Mouse (Mus musculus): Measurements from ENCODE around the gene Syngr3. TPM values are rescaled to one million over a fixed set of nuclear protein-coding genes. Genes with fewer than 3 reads are reported as not detected.
A peak's percentile ranks its signal among the peaks of the same experiment; 100 is the strongest.
"Not testable (repeated sequence)": the region's sequence is repeated elsewhere in the genome, so short reads cannot be mapped to it uniquely, and the experiment has no call there.

The Syngr3 gene
- polyA plus RNA-seq, 1 experiment from 2014 or later, result 8.4 TPM

DNA sequence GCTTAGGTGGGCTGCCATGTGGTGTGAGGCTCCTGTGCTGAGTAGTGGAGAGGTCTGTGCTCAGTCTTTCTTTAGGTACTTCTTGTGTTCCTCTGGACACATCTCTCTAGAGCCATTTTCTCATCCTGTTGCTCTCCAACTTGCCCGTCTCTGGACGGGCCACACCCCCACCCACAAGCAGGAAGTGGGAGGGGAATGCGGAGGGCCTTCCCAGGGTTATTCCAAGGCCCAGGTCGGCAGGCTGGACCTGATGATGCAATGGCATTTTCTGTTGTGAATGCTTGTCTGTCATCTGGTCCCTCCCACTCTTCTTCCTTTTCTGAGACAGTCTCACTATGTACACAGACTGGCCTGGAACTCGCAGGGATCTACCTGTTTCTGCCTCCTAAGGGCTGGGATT, 17.6 kb downstream of the Syngr3 start:
- no peaks in the 10 kb centered on the region for H3K9me3 ChIP-seq
- H3K4me2 ChIP-seq (replicated peaks), result peak overlapping the region; percentile 83
- 0 out of 2 replicates have a peak overlapping the region, but pooled peaks have one; percentile 9 for H3K4me3 ChIP-seq

DNA sequence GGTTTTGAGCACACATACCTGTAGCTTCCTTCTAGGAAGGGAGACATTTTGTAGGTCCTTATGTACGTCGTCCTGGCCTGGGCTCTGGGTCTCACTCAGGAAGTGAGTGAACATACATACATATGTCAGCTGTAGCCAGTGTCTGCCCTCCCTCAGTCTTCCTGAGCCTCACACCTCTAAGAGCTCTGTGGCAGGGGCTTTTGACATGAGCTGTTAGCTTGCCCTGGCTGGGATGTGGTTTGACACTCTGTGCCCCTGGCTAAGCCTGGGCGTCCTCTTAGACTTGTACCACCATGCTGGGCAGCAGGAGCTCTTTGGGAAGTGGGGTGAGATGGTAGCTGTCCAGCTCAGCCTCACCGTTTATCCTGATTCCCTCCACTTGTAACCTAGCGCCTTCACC, 18.4 kb downstream of the Syngr3 start:
- Histone ChIP-seq H3K4me1 (peaks cover 33% of the 10 kb centered on the region), H3K9me3 (no peaks in the 10 kb centered on the region), H3K9ac (peak overlapping the region; percentile 97; the same call in 1 of the 2 replicates), H3K36me3 (peaks cover 1% of the 10 kb centered on the region; the same call in 1 of the 2 replicates), H3K27ac (no peak overlapping the region), H3K4me3 (no peak overlapping the region), H3K4me2 (replicated peaks) (peak overlapping the region; percentile 83), H3K27me3 (no peaks in the 10 kb centered on the region)
- 64% methylated on average over 5 of the region's 5 CpGs for WGBS
- ATAC-seq (ENCODE audit: insufficient number of reproducible peaks, insufficient read depth, low FRiP score, low TSS enrichment), result no peak

More for the DNA sequence above, 17.6 kb downstream of the Syngr3 start:
- Histone ChIP-seq H3K27ac (no peak overlapping the region), H3K9ac (peak overlapping the region; percentile 27; the same call in 1 of the 2 replicates), H3K27me3 (no peaks in the 10 kb centered on the region), H3K4me1 (peaks cover 33% of the 10 kb centered on the region), H3K36me3 (peaks cover 9% of the 10 kb centered on the region)
- no peak for ATAC-seq (ENCODE audit: insufficient number of reproducible peaks, insufficient read depth, low FRiP score, low TSS enrichment)
- WGBS, result 16% methylated on average over 5 of the region's 5 CpGs

- Histone ChIP-seq H3K27me3 (no peaks in the 10 kb centered on the region), H3K27ac (peak overlapping the region; percentile 82), H3K4me1 (peaks cover 33% of the 10 kb centered on the region), H3K4me3 (peak overlapping the region; percentile 98), H3K36me3 (no peaks in the 10 kb centered on the region), H3K9me3 (no peaks in the 10 kb centered on the region), H3K9ac (peak overlapping the region; percentile 97), H3K4me2 (replicated peaks) (peak overlapping the region; percentile 83)
- WGBS, result 9% methylated on average over 8 of the region's 8 CpGs
- no peak for ATAC-seq (ENCODE audit: insufficient number of reproducible peaks, insufficient read depth, low FRiP score, low TSS enrichment)
Measured at GRCm38 (mm10) chr17:24670246-24670844, 19.4 kb downstream of the Syngr3 start.

GRCm38 (mm10) chr17:24669545-24670245, 20.1 kb downstream of the Syngr3 start, which contains the start of gene Zfp598:
Gene Zfp598 (plus strand): TSS chr17:24669687.
- Histone ChIP-seq H3K27ac (peak within 1 kb of the TSS; percentile 82), H3K27me3 (no peaks in the 10 kb centered on the region), H3K9ac (peak within 1 kb of the TSS; percentile 97), H3K4me1 (peaks cover 33% of the 10 kb centered on the region), H3K4me3 (peak within 1 kb of the TSS; percentile 98), H3K9me3 (no peaks in the 10 kb centered on the region), H3K4me2 (replicated peaks) (peak within 1 kb of the TSS; percentile 83), H3K36me3 (no peaks in the 10 kb centered on the region)
- under 1% methylated on average over 78 of the region's 80 CpGs for WGBS
- ATAC-seq (ENCODE audit: insufficient number of reproducible peaks, insufficient read depth, low FRiP score, low TSS enrichment), result peak; percentile 97

GRCm38 (mm10) chr17:24669214-24669544, 20.6 kb downstream of the Syngr3 start:
- H3K9me3 ChIP-seq, H3K27me3 ChIP-seq, H3K36me3 ChIP-seq: not testable (repeated sequence)
- ATAC-seq (ENCODE audit: insufficient number of reproducible peaks, insufficient read depth, low FRiP score, low TSS enrichment), result 0 out of 2 replicates have a peak, but pooled peaks have one; percentile 18
- Histone ChIP-seq H3K4me2 (replicated peaks) (peak overlapping the region; percentile 83), H3K27ac (peak overlapping the region; percentile 82), H3K4me1 (peaks cover 33% of the 10 kb centered on the region), H3K9ac (peak overlapping the region; percentile 97), H3K4me3 (peak overlapping the region; percentile 98)
- 10% methylated on average over 15 of the region's 15 CpGs for WGBS

GRCm38 (mm10) chr17:24667416-24667815, 22.3 kb downstream of the Syngr3 start:
- H3K4me2 ChIP-seq (replicated peaks), result no peak overlapping the region
- no peak overlapping the region for H3K9ac ChIP-seq
- WGBS, result 32% methylated on average over 6 of the region's 6 CpGs
- H3K36me3 ChIP-seq, result no peaks in the 10 kb centered on the region
- no peaks in the 10 kb centered on the region for H3K9me3 ChIP-seq
- ATAC-seq (ENCODE audit: insufficient number of reproducible peaks, insufficient read depth, low FRiP score, low TSS enrichment), result no peak
- no peak overlapping the region for H3K4me3 ChIP-seq
- no peak overlapping the region for H3K27ac ChIP-seq
- peaks cover 27% of the 10 kb centered on the region for H3K4me1 ChIP-seq
- H3K27me3 ChIP-seq, result no peaks in the 10 kb centered on the region

DNA sequence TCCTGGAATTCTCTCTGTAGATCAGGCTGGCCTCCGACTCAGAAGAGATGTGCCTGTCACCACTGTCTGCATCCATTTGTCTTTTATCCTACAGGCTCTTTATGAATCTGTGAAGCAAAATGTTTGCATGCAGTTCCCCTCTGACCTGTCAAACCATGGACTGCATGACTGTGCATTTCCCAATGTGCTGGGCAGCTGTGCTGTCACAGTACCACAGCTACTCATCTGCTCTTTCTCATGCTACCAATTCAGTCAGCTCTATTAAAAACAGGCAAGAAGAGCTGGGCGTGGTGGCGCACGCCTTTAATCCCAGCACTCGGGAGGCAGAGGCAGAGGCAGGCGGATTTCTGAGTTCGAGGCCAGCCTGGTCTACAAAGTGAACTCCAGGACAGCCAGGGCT, 22.7 kb downstream of the Syngr3 start:
- H3K27me3 ChIP-seq; ATAC-seq (ENCODE audit: insufficient number of reproducible peaks, insufficient read depth, low FRiP score, low TSS enrichment); H3K4me2 ChIP-seq (replicated peaks); H3K36me3 ChIP-seq; H3K27ac ChIP-seq; H3K9ac ChIP-seq; H3K9me3 ChIP-seq; H3K4me3 ChIP-seq: not testable (repeated sequence)
- peaks cover 23% of the 10 kb centered on the region for H3K4me1 ChIP-seq
- 67% methylated on average over 7 of the region's 7 CpGs for WGBS

- Histone ChIP-seq H3K4me2 (replicated peaks) (peak within 1 kb of the TSS; percentile 85), H3K27me3 (peaks cover 45% of the 10 kb centered on the region), H3K9me3 (no peaks in the 10 kb centered on the region), H3K36me3 (no peaks in the 10 kb centered on the region), H3K4me3 (peak within 1 kb of the TSS; percentile 43), H3K9ac (peak within 1 kb of the TSS; percentile 57), H3K4me1 (peaks cover 13% of the 10 kb centered on the region; the same call in 1 of the 2 replicates), H3K27ac (no peak within 1 kb of the TSS)
- WGBS, result 1% methylated on average over 47 of the region's 47 CpGs
- ATAC-seq (ENCODE audit: insufficient number of reproducible peaks, insufficient read depth, low FRiP score, low TSS enrichment), result no peak; the same call in 1 of the 2 replicates
Measured at GRCm38 (mm10) chr17:24658017-24658758, 31.6 kb downstream of the Syngr3 start, which contains the start of gene Npw. Gene Npw (minus strand): TSS chr17:24658457.

DNA sequence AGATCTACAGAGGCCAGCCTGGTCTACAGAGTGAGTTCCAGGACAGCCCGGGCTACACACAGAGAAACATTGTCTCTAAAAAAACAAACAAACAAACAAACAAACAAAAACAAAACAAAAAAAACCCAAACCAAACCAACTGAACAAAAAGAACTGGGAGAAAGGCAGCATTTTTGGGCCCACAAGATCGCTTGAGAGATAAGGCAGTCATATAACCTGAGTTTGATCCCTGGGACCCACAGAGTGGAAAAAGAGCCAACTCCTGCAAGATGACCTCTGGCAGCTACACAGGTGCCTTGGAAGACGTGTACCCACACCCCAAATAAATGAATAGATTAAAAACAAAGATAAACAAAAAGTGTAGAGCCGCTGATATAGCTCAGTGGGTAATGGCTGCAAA, 34.8 kb downstream of the Syngr3 start:
- 75% methylated on average over 4 of the region's 4 CpGs for WGBS
- Histone ChIP-seq H3K27me3 (peaks cover 35% of the 10 kb centered on the region), H3K27ac (no peak overlapping the region), H3K4me3 (no peak overlapping the region), H3K9ac (no peak overlapping the region), H3K36me3 (no peaks in the 10 kb centered on the region), H3K4me2 (replicated peaks) (no peak overlapping the region), H3K9me3 (no peaks in the 10 kb centered on the region), H3K4me1 (peaks cover 16% of the 10 kb centered on the region)
- no peak for ATAC-seq (ENCODE audit: insufficient number of reproducible peaks, insufficient read depth, low FRiP score, low TSS enrichment)

DNA sequence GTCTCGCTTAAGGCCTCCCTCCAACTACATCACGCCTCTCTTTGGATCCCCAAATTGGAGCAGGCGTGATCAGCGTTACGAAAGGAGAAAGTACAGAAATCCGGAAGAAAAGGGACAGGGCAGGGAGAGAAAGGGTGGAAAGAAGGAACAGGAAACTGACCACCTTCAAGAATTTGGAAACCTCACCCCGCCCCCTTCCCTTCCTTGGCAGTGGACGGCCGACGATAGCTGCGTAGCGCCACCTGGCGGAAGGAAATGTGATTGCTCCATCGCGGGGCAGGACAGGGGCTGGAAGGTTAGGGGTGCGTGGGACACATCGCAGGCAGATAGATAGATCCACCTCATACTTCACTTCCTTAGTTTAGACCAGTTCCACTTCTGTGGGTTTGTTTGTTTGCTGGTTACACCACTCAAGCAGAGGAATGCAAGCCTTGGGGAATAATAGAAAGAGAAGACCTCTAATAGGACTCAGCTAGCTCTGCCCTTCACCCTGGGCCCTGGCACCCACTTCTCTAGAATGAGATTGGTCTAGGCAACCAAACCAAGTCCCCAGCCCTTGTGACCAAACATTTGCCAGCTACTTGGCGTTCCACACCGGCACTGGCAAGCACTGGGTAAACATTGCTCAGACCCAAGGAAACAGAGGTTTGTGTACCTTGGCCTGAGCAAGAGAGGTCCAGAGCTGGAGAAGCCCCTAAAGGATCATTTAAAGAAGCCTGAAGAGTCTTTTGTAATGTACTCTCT, 35.6 kb downstream of the Syngr3 start:
- Histone ChIP-seq H3K27me3 (peaks cover 29% of the 10 kb centered on the region), H3K4me2 (replicated peaks) (peak overlapping the region; percentile 44)

DNA sequence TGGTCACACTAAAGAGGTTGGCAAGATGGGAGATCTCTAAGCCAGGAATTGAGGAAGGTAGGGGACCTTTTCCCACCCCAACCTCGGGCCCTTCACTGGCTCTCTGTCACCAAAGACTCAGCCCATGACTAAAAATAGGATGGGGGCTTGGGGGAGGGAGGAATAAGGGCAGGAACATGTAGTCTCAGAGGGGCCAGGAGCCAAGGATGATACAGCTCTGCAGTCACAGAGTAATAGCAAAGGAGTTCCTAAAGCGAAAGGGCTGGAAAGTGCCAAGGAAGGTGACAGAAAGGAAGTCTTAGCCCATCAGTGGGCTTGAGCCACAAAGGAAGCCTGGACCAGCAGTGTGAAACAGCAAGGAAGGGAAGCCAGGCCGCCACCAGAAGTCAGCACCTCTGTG, 37.9 kb downstream of the Syngr3 start:
- Histone ChIP-seq H3K27me3 (peaks cover 6% of the 10 kb centered on the region), H3K9me3 (no peaks in the 10 kb centered on the region), H3K4me1 (peaks cover 20% of the 10 kb centered on the region), H3K9ac (0 out of 2 replicates have a peak overlapping the region, but pooled peaks have one; percentile 12), H3K27ac (no peak overlapping the region), H3K4me3 (no peak overlapping the region), H3K36me3 (no peaks in the 10 kb centered on the region), H3K4me2 (replicated peaks) (no peak overlapping the region)
- no peak for ATAC-seq (ENCODE audit: insufficient number of reproducible peaks, insufficient read depth, low FRiP score, low TSS enrichment)
- 79% methylated on average over 3 of the region's 3 CpGs for WGBS

More for the DNA sequence above, 35.6 kb downstream of the Syngr3 start:
- ATAC-seq (ENCODE audit: insufficient number of reproducible peaks, insufficient read depth, low FRiP score, low TSS enrichment), result no peak; the same call in 1 of the 2 replicates
- H3K27ac ChIP-seq, result no peak overlapping the region
- no peaks in the 10 kb centered on the region for H3K9me3 ChIP-seq
- H3K9ac ChIP-seq, result no peak overlapping the region
- WGBS, result 5% methylated on average over 19 of the region's 19 CpGs
- peaks cover 20% of the 10 kb centered on the region for H3K4me1 ChIP-seq
- no peaks in the 10 kb centered on the region for H3K36me3 ChIP-seq
- H3K4me3 ChIP-seq, result peak overlapping the region; percentile 16

Measured in embryonic facial prominence, embryonic 12.5 days (tissue).